Comparison of ENCODE assay signal across 25 mouse cellular contexts in the genomic region with DNA sequence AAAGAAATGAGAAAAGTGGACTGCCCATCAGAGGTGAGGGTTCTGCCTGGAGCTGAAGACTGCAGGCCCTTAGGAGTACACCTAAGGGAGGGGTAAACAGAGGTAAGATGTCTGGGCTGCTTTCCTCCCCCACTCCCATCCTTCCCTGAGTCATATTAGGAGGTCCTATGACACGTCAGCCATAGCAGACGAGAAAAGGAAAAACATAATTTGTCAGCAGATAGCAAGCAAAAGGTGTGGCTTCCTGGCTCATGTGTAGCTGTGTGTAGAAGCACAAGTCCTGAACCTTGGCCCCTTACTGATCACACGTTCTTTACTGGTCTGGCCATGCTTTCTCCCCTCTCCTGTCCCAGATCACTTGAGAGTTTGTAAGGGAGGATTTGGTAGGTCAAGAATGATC. TPM values are rescaled to one million over a fixed set of nuclear protein-coding genes. Genes with fewer than 3 reads are reported as not detected.
DNase-seq lines count a peak whose midpoint lies in the region; ATAC-seq and TF ChIP-seq lines count a peak whose summit lies in the region.
"Had no signal": no experiment of that assay in that cellular context is flagged by ENCODE, and none has a peak within 500 bp of the region (broad histone marks: within the 10 kb centered on the region; RNA-seq: fewer than 3 reads in every experiment).

No protein-coding gene starts in this region.

- no peaks in the 10 kb centered on the region for H3K9me3 ChIP-seq in CH12.LX (replicated peaks; ENCODE audit: low read length)
- H3K9me3 ChIP-seq: forebrain, embryonic 10.5 days; heart, embryonic 13.5 days; limb, embryonic 15.5 days; lung, embryonic 15.5 days; midbrain, embryonic 15.5 days; neural tube, embryonic 15.5 days had no signal

- H3K36me3 ChIP-seq in CH12.LX (replicated peaks in 1 of 2; ENCODE audit: control insufficient read depth in 1 of 2, insufficient read depth in 1 of 2, low read length in 1 of 2), result no peaks in the 10 kb centered on the region
- H3K36me3 ChIP-seq: forebrain, embryonic 10.5 days; heart, embryonic 13.5 days; limb, embryonic 15.5 days; lung, embryonic 15.5 days; midbrain, embryonic 15.5 days; neural tube, embryonic 15.5 days had no signal

- H3K4me3 ChIP-seq in CH12.LX (replicated peaks in 1 of 3; ENCODE audit: low read depth in 2 of 3, low read length in 2 of 3, poor library complexity in 1 of 3), result no peak overlapping the region
- H3K4me3 ChIP-seq: forebrain, embryonic 10.5 days; heart, embryonic 13.5 days; limb, embryonic 15.5 days; lung, embryonic 15.5 days; midbrain, embryonic 15.5 days; myocyte; neural tube, embryonic 15.5 days had no signal

- TF ChIP-seq CTCF in CH12.LX (conservative IDR thresholded peaks at IDR 0.05 in 1 of 2, IDR thresholded peaks at IDR 0.05 in 1 of 2; ENCODE audit: low read depth in 2 of 2, low read length in 2 of 2), result no peak

- no peak for TF ChIP-seq EP300 in CH12.LX (IDR thresholded peaks at IDR 0.05; ENCODE audit: low read length)

- dilution Hi-C loops in CH12.LX (cut with MboI; ENCODE audit: extremely low pct_ligation_motif_present, extremely low pct_unique_long_range_greater_than_20kb, low sequenced_read_pairs), result no loop called here

- H3K27me3 ChIP-seq in CH12.LX (replicated peaks), result no peaks in the 10 kb centered on the region
- H3K27me3 ChIP-seq: heart, embryonic 13.5 days; limb, embryonic 15.5 days; lung, embryonic 15.5 days; midbrain, embryonic 15.5 days; neural tube, embryonic 15.5 days had no signal

- in situ Hi-C loops in CH12.LX (cut with MboI; ENCODE audit: low pct_ligation_motif_present, low pct_unique_long_range_greater_than_20kb, low sequenced_read_pairs), result loop anchor here (25.0 kb wide), 1 partner anchor 89 kb away; no protein-coding TSS in a partner anchor

- ATAC-seq in inflammation-experienced regulatory T-cells, adult 6 months, result peak; percentile 66
- ATAC-seq in neutrophil, adult 5-6 weeks (ENCODE audit: extremely low read depth, insufficient number of reproducible peaks, low FRiP score, poor library complexity, severe bottlenecking), result 0 out of 2 replicates have a peak, but pooled peaks have one; percentile 16
- ATAC-seq: forebrain, embryonic 16.5 days; midbrain, embryonic 15.5 days had no signal

- TF ChIP-seq RAD21 in CH12.LX (IDR thresholded peaks at IDR 0.05; ENCODE audit: low read depth, low read length), result no peak

- no peak overlapping the region for H3K4me2 ChIP-seq in CH12.LX (ENCODE audit: insufficient read depth, low read depth, poor library complexity, severe bottlenecking)
- H3K4me2 ChIP-seq: heart, embryonic 13.5 days; limb, embryonic 15.5 days; lung, embryonic 15.5 days; midbrain, embryonic 15.5 days; neural tube, embryonic 15.5 days had no signal

- peaks cover 4 to 10% of the 10 kb centered on the region in 2 experiments; a peak in 2 of 4 replicates for H3K4me1 ChIP-seq in CH12.LX (ENCODE audit: control insufficient read depth in 1 of 2, insufficient read depth in 2 of 2)
- H3K4me1 ChIP-seq: forebrain, embryonic 10.5 days; limb, embryonic 15.5 days; lung, embryonic 15.5 days; midbrain, embryonic 15.5 days; neural tube, embryonic 15.5 days had no signal

- no peaks in the 10 kb centered on the region for H3K79me2 ChIP-seq in CH12.LX (replicated peaks; ENCODE audit: control insufficient read depth, extremely low read depth, insufficient read depth, poor library complexity, severe bottlenecking)

- H3K9ac ChIP-seq in CH12.LX (ENCODE audit: insufficient read depth, low read depth), result no peak overlapping the region
- H3K9ac ChIP-seq: heart, embryonic 13.5 days; limb, embryonic 15.5 days; liver, embryonic 14.5 days; lung, embryonic 15.5 days; midbrain, embryonic 15.5 days; neural tube, embryonic 15.5 days had no signal

- no peak overlapping the region for H3K27ac ChIP-seq in CH12.LX (ENCODE audit: insufficient read depth, low read depth)
- H3K27ac ChIP-seq: forebrain, embryonic 10.5 days; heart, embryonic 13.5 days; limb, embryonic 15.5 days; liver, embryonic 14.5 days; lung, embryonic 15.5 days; midbrain, embryonic 15.5 days; neural tube, embryonic 15.5 days had no signal

- peak; percentile 70 for DNase-seq in CD4-positive, CD25-positive, alpha-beta regulatory T cell, adult 2 months (ENCODE audit: low read depth, low spot score)
- DNase-seq in CH12.LX (ENCODE audit: extremely low read depth), result no peak
- DNase-seq in kidney, postnatal 36 days, result no peak
- DNase-seq in c-Kit-positive CD71-positive TER-119-positive erythroid progenitor cells, embryonic 14.5 days (ENCODE audit: low spot score), result no peak
- DNase-seq in adrenal gland, postnatal 4 days (ENCODE audit: low spot score in 2 of 2), result no peak
- DNase-seq in heart, adult 18-20 months, result no peak
- DNase-seq: adrenal gland, postnatal 36 days; cerebellum, adult 11-12 months; cerebellum, postnatal 10 days; gastrocnemius, postnatal 10 days; heart, postnatal 14 days; kidney, postnatal 4 days; left cerebral cortex, postnatal 4 days; lung, postnatal 4 days had no signal

- no peak for TF ChIP-seq POLR2A in CH12.LX (IDR thresholded peaks at IDR 0.05; ENCODE audit: low read depth, low read length)

TF ChIP-seq in CH12.LX, 34 proteins besides CTCF, POLR2A, EP300 and RAD21:
- no peak for TF ChIP-seq JUN (IDR thresholded peaks at IDR 0.05; ENCODE audit: insufficient read depth, low read depth, low read length)
- TF ChIP-seq IRF4 (IDR thresholded peaks at IDR 0.05; ENCODE audit: low read depth, low read length), result peak; percentile 50; the same call in 1 of the 2 replicates

RNA-seq across cellular contexts. Expression of a gene that starts 12.8 kb away (rescaled TPM):
- 25.2 and 27.7 TPM in 2 replicates for total RNA-seq in CH12.LX (2012; rRNA removed)
- total RNA-seq in CH12.LX (2014; rRNA removed), result 58.6 and 70.5 TPM in 2 replicates
- polyA plus RNA-seq in CH12.LX (2012; ENCODE audit: insufficient read length, low read depth), result 42.9 and 46.3 TPM in 2 replicates
- polyA plus RNA-seq in inflammation-experienced regulatory T-cells, adult 6 months (2017; shearing (Covaris generic)), result 100 to 1,000 TPM; 464 to 513 (median 490) TPM
- total RNA-seq in neutrophil, adult 5-6 weeks (2017), result 1,289 and 1,302 TPM in 2 replicates
- 10 to 100 TPM; 13.7 to 13.8 TPM for total RNA-seq in adrenal gland, postnatal 4 days (2021)
- 10 to 100 TPM; 12.5 to 17.3 TPM for total RNA-seq in heart, adult 18-20 months (2021)

Comparison
In these comparisons a context has a peak if more than half of its experiments do, and no peak if none do; other contexts are left out.
1. RNA of a gene that starts 12.8 kb away (total RNA-seq): 1,289 to 1,302 TPM in neutrophil, adult 5-6 weeks; 25.2 to 70.5 TPM in CH12.LX, 12.5 to 17.3 TPM in heart, adult 18-20 months and 13.7 to 13.8 TPM in adrenal gland, postnatal 4 days; every median in the first group is over 10 times any median in the second.